Mouse (Mus musculus): ENCODE measurements around the gene Cap2. TPM values are rescaled to one million over a fixed set of nuclear protein-coding genes. Genes with fewer than 3 reads are reported as not detected.
A peak's percentile ranks its signal among the peaks of the same experiment; 100 is the strongest.

Cap2 gene
- 1.9 TPM in 1 of 2 replicates, not detected in the other for total RNA-seq (2014; fragmentation: Nextera tagmentation)
- 1.7 and 2.0 TPM in 2 replicates for total RNA-seq (2017)

GRCm38 (mm10) chr13:46501800-46502389 lies at the start of gene Cap2:
Gene Cap2, plus strand, starts transcription at chr13:46501848.
- peak; percentile 94 for ATAC-seq (replicated peaks; ENCODE audit: low FRiP score, low TSS enrichment, poor library complexity, severe bottlenecking)

GRCm38 (mm10) chr13:46459546-46459945 lies 42.1 kb upstream of the Cap2 start:
- ATAC-seq (replicated peaks; ENCODE audit: low FRiP score, low TSS enrichment, poor library complexity, severe bottlenecking), result no peak

- ATAC-seq (replicated peaks; ENCODE audit: low FRiP score, low TSS enrichment, poor library complexity, severe bottlenecking), result no peak
Measured at GRCm38 (mm10) chr13:46462280-46462679, 39.4 kb upstream of the Cap2 start.

- ATAC-seq (replicated peaks; ENCODE audit: low FRiP score, low TSS enrichment, poor library complexity, severe bottlenecking), result no peak
Measured at GRCm38 (mm10) chr13:46463764-46464163, 37.9 kb upstream of the Cap2 start.

- no peak for ATAC-seq (replicated peaks; ENCODE audit: low FRiP score, low TSS enrichment, poor library complexity, severe bottlenecking)
Measured at GRCm38 (mm10) chr13:46468251-46468650, 33.4 kb upstream of the Cap2 start.

GRCm38 (mm10) chr13:46469536-46469935 lies 32.1 kb upstream of the Cap2 start:
- no peak for ATAC-seq (replicated peaks; ENCODE audit: low FRiP score, low TSS enrichment, poor library complexity, severe bottlenecking)

- ATAC-seq (replicated peaks; ENCODE audit: low FRiP score, low TSS enrichment, poor library complexity, severe bottlenecking), result no peak
Measured at GRCm38 (mm10) chr13:46481271-46481670, 20.4 kb upstream of the Cap2 start.

GRCm38 (mm10) chr13:46485605-46486004 lies 16.0 kb upstream of the Cap2 start:
- no peak for ATAC-seq (replicated peaks; ENCODE audit: low FRiP score, low TSS enrichment, poor library complexity, severe bottlenecking)

- ATAC-seq (replicated peaks; ENCODE audit: low FRiP score, low TSS enrichment, poor library complexity, severe bottlenecking), result no peak
Measured at GRCm38 (mm10) chr13:46488166-46488565, 13.5 kb upstream of the Cap2 start.

- ATAC-seq (replicated peaks; ENCODE audit: low FRiP score, low TSS enrichment, poor library complexity, severe bottlenecking), result no peak
Measured at GRCm38 (mm10) chr13:46490644-46491043, 11.0 kb upstream of the Cap2 start.

GRCm38 (mm10) chr13:46502390-46502891 lies 793 bp downstream of the Cap2 start:
- no peak; the same call in 1 of the 2 replicates for ATAC-seq (replicated peaks; ENCODE audit: low FRiP score, low TSS enrichment, poor library complexity, severe bottlenecking)

GRCm38 (mm10) chr13:46507944-46508343 lies 6.3 kb downstream of the Cap2 start:
- ATAC-seq (replicated peaks; ENCODE audit: low FRiP score, low TSS enrichment, poor library complexity, severe bottlenecking), result no peak

- peak; percentile 44 for ATAC-seq (replicated peaks; ENCODE audit: low FRiP score, low TSS enrichment, poor library complexity, severe bottlenecking)
Measured at GRCm38 (mm10) chr13:46508823-46509222, 7.2 kb downstream of the Cap2 start.

- no peak for ATAC-seq (replicated peaks; ENCODE audit: low FRiP score, low TSS enrichment, poor library complexity, severe bottlenecking)
Measured at GRCm38 (mm10) chr13:46510460-46510859, 8.8 kb downstream of the Cap2 start.

GRCm38 (mm10) chr13:46514484-46514883 lies 12.8 kb downstream of the Cap2 start:
- no peak for ATAC-seq (replicated peaks; ENCODE audit: low FRiP score, low TSS enrichment, poor library complexity, severe bottlenecking)

- no peak for ATAC-seq (replicated peaks; ENCODE audit: low FRiP score, low TSS enrichment, poor library complexity, severe bottlenecking)
Measured at GRCm38 (mm10) chr13:46515120-46515523, 13.5 kb downstream of the Cap2 start.

- no peak for ATAC-seq (replicated peaks; ENCODE audit: low FRiP score, low TSS enrichment, poor library complexity, severe bottlenecking)
Measured at GRCm38 (mm10) chr13:46515524-46515923, 13.9 kb downstream of the Cap2 start.

- peak; percentile 90 for ATAC-seq (replicated peaks; ENCODE audit: low FRiP score, low TSS enrichment, poor library complexity, severe bottlenecking)
Measured at GRCm38 (mm10) chr13:46516183-46516582, 14.5 kb downstream of the Cap2 start.

GRCm38 (mm10) chr13:46517211-46517685 lies 15.6 kb downstream of the Cap2 start:
- no peak for ATAC-seq (replicated peaks; ENCODE audit: low FRiP score, low TSS enrichment, poor library complexity, severe bottlenecking)

GRCm38 (mm10) chr13:46521482-46521881 lies 19.8 kb downstream of the Cap2 start:
- no peak for ATAC-seq (replicated peaks; ENCODE audit: low FRiP score, low TSS enrichment, poor library complexity, severe bottlenecking)

GRCm38 (mm10) chr13:46522798-46523197 lies 21.1 kb downstream of the Cap2 start:
- ATAC-seq (replicated peaks; ENCODE audit: low FRiP score, low TSS enrichment, poor library complexity, severe bottlenecking), result no peak
